Mouse (Mus musculus) NIH3T3 (cell line): ENCODE results near the gene Ncapd3.

Experiments used
- DNase-seq: peaks from one replicate; pipeline ENCODE4 v3.0.0-alpha.2; 2012; ENCODE audit warnings: low read depth

Ncapd3 gene

GRCm38 (mm10) chr9:27123947-27124346 is 94.0 kb downstream of the Ncapd3 start:
- no peak for DNase-seq

GRCm38 (mm10) chr9:27125450-27125849 is 95.5 kb downstream of the Ncapd3 start:
- no peak for DNase-seq

GRCm38 (mm10) chr9:27126543-27126942 is 96.6 kb downstream of the Ncapd3 start:
- no peak for DNase-seq

- no peak for DNase-seq
These were observed 98.7 kb downstream of the Ncapd3 start for GRCm38 (mm10) chr9:27128629-27129028.

- peak; percentile 68 for DNase-seq
These were observed 104.4 kb downstream of the Ncapd3 start for GRCm38 (mm10) chr9:27134410-27134809.

GRCm38 (mm10) chr9:27135372-27135771 is 105.4 kb downstream of the Ncapd3 start:
- DNase-seq, result no peak

- DNase-seq, result no peak
These were observed 106.7 kb downstream of the Ncapd3 start for GRCm38 (mm10) chr9:27136651-27137050.

- DNase-seq, result no peak
These were observed 110.6 kb downstream of the Ncapd3 start for GRCm38 (mm10) chr9:27140432-27141065.

- no peak for DNase-seq
These were observed 114.4 kb downstream of the Ncapd3 start for GRCm38 (mm10) chr9:27144271-27144840.
